Mouse (Mus musculus) urinary bladder, postnatal 25 days (tissue): ENCODE data around the gene Slc4a1.

Source experiments
- DNase-seq: peaks from one replicate; pipeline ENCODE4 v3.0.0; 2022; ENCODE audit warnings: low spot score

The Slc4a1 gene

GRCm38 (mm10) chr11:102349189-102349954 is 16.6 kb downstream of the Slc4a1 start:
- DNase-seq = no peak

GRCm38 (mm10) chr11:102348771-102349170 is 17.2 kb downstream of the Slc4a1 start:
- no peak for DNase-seq

DNA sequence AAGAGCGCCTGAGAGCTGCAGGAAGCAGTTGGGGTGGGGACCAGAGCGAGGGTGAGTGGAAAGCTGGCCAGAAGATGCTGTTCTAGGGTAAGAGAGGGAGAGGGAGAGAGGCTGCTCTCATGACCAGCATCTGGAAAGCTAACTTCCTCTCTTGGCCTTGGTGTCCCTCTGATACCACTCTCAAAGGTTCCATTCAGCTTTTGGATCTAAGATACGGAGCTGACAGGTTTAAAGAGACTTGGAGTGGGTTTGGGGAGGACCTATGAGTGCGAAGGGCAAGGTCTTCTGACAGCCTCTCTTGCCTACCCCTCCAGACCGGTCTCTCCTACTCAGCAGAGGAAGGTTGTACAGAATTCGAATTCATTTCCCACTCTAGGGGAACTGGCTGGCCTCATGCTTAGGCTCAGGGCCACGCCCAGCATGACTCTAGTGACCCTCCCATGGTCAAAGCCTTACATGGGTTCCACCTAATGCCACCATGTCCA is 17.9 kb downstream of the Slc4a1 start:
- DNase-seq = no peak

DNA sequence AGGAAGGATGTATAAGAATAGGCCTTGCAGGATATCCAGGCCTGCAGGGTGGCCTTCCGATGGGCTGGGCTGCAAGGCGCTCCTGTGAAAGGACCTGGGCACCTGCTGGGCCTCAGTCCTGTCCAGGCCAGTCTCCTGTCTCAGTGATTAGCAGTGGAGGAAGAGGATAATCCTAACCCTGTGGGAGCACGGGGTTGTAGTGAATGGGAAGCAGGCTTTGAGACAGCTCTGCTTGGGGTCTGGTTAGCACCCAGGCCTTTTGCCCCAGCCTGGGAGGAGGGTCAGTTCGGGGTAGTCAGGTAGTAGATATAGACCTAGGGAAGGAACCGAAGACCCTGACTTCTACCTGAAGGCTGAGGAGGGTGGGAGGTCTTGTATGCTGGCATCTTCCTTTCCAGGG is 18.3 kb downstream of the Slc4a1 start:
- no peak for DNase-seq

DNA sequence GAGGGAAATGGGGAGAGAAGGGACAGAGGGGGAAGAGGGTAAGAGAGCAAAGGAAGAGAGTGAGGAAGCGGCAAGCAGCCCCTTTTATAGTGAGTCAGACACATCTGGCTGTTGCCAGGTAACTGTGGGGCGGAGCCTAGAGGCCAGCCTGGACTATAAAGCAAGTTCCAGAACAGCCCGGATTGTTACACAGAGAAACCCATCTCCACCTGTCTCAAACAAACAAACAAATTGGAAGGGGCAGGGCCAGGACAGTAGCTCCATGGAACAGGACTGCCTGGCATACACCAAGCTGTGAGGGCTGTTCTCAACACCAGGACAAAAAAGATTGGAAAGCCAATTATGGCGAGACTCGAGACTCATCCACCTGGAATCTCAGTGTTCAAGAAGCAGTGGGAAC is 19.1 kb downstream of the Slc4a1 start:
- DNase-seq = no peak

GRCm38 (mm10) chr11:102344458-102344857 is 21.5 kb downstream of the Slc4a1 start:
- no peak for DNase-seq

- DNase-seq = no peak
Measured at GRCm38 (mm10) chr11:102342742-102343141, 23.3 kb downstream of the Slc4a1 start.

GRCm38 (mm10) chr11:102341101-102341500 is 24.9 kb downstream of the Slc4a1 start:
- DNase-seq = no peak

DNA sequence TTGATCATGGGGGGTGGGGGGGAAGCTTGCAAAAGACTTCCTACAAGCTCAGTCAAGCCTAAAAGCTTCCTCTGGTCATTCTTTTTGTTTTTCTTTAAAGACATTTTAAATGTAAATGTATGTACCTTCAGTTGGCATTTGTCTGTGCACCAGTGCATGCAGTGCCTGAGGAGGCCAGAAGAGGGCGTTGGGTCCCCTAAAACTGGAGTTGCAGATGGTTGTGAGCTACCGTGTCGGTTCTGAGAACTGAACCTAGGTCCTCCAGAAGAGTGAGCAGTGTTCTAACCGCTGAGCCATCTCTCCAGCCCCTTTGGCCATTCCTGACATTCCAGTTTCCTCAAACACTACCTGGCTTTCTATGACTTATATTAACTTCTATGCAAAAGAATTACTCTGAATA is 26.4 kb downstream of the Slc4a1 start:
- no peak for DNase-seq

- no peak for DNase-seq
Measured at GRCm38 (mm10) chr11:102339195-102339594, 26.8 kb downstream of the Slc4a1 start.

GRCm38 (mm10) chr11:102338561-102338960 is 27.4 kb downstream of the Slc4a1 start:
- DNase-seq = no peak

GRCm38 (mm10) chr11:102337921-102338320 is 28.1 kb downstream of the Slc4a1 start:
- no peak for DNase-seq

GRCm38 (mm10) chr11:102336191-102336590 is 29.8 kb downstream of the Slc4a1 start:
- no peak for DNase-seq

- DNase-seq = no peak
Measured at GRCm38 (mm10) chr11:102334973-102335700, 30.9 kb downstream of the Slc4a1 start.

DNA sequence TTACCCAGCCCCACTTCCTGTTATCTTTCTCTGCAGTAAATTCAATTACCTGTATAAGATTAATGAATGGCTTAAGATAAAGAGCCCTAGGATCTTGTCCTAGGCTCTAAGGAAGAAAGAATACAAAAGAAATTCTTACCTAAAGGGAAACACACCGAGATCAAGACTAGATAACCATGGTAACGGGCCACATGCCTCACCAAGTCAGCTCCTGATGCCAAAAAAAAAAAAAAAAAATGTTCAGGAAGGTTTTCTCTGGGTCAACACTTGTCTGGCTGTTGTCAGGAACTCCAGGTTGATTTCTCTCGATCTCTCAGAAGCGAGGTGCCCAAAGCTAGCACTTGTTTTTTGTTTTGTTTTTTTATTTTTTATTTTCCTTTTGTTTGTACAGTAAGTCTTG is 32.0 kb downstream of the Slc4a1 start:
- DNase-seq = no peak

DNA sequence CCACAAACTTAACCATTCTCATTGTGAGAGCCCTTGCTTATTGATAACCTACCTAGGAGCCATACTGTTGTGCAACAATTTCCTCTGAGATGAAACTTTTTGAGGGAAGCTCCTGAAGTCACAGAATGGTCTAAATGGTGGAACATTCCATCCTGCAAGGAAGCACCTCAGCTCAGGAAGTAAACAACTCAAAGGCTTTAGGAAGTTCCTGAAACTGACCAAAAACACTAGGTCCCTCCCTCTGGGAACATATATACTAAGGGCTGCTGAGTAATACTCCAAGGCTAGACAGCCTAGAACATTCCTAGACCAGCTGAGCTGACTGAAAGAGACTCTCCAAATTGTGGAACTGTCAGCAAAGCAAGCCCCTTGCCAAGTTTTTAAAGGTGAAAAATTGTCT is 32.9 kb downstream of the Slc4a1 start:
- no peak for DNase-seq

GRCm38 (mm10) chr11:102331806-102332205 is 34.2 kb downstream of the Slc4a1 start:
- DNase-seq = no peak

DNA sequence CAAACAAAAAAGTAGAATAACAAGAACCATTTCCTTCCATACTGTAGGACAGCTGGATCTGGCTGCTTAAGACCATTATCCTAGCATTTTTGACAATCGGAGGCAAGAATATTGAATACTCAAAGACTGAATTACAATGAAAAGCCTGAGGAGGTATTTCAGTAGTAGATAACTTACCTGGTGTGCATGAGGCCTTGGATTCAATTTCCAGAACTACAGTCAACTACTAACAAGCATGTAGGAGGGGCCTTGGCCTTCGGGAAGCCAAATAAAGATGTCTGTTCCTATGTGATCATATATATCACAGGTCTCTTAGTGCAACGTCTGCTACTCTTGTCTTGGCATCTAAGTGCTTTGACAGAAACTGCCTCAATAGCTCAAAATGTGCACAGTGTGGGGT is 36.0 kb downstream of the Slc4a1 start:
- no peak for DNase-seq

- no peak for DNase-seq
Measured at GRCm38 (mm10) chr11:102329518-102329917, 36.5 kb downstream of the Slc4a1 start.

DNA sequence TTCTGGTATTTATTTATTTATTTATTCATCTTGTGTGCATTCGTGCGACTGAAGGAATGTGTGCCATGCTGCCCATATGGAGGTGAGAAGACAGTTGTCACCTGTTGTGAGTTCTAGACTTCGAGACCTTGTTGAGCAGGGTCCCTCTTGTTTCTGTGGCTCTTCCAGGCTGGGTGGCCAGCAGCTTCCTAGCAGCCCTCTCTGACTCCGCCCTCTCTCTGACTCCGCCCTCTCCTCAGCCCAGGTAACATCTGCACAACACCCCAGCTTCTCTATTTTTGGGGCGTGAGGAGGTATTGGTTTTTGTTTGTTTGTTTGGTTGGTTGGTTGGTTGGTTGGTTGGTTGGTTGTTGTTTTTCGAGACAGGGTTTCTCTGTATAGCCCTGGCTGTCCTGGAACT is 38.2 kb downstream of the Slc4a1 start:
- no peak for DNase-seq

DNA sequence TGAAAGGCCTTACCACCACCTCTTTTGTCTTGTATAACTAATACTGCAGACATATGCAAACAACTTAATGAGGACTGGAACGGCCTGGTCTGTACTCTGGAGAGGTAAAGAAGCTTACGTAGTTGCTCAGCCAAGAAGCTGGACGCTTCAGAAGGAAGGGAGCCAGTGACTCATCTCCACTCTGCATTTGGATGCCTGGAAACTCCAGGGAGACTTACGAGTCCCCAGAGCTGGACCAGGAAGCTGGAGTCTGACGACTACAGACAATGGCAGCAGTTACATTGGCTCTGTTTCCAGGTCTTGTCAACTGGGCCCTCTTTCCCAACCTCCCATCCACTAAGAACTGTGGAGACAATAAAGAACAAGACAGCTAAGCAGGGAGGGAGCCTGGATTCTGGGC is 38.8 kb downstream of the Slc4a1 start:
- DNase-seq = no peak

GRCm38 (mm10) chr11:102323516-102323915 is 42.5 kb downstream of the Slc4a1 start:
- no peak for DNase-seq

- DNase-seq = no peak
Measured at GRCm38 (mm10) chr11:102321931-102322330, 44.1 kb downstream of the Slc4a1 start.

DNA sequence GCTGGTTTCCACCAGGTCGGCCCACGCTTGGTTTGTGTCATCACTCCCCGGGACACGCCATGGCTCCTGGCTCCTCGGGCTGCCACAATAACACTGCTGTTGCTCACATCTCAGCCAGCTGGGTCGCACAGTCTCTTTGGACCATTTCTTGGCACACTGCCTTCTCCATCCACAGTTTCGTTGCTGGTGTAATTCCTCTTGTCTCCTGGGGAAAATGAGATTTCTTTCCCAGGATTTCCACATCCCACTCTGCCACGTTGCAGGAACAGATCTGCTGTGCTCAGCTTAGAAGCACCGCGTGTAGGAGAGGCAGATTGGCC is 45.4 kb downstream of the Slc4a1 start:
- peak; percentile 53 for DNase-seq
